Mouse (Mus musculus): ENCODE measurements around the gene Cuedc1.

Cuedc1 gene

DNA sequence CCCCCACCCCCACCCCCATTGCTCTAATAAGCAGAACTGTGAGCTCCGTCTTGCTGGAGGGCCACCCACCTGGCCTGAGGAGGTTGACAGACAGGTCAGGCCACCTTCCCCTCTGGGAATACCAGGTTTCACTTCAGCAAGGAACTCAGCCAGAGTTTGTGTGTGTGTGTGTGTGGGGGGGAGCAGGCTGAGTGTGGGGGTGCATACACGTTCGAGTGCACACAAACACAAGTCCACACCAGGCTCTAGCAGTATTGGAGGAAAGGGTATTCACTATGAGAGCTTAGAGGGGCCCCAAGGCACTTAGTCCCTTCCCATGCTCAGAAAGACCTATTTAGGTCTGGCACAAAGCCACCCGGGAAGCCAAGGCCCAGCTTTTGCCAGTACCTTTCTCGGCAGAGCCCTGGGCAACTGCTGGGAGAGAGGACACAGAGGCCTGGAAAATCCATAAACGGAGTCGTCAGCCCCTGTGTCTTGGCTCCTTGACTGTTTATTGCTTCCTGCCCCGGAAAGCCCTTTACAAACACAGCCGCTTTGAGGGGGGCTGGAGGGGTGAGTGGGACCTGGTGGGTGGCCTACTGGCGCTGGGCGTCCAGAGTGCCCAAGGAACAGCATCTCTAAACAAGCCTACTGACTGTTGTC is 50.9 kb downstream of the Cuedc1 start:
- DNase-seq, result peak; percentile 64

DNA sequence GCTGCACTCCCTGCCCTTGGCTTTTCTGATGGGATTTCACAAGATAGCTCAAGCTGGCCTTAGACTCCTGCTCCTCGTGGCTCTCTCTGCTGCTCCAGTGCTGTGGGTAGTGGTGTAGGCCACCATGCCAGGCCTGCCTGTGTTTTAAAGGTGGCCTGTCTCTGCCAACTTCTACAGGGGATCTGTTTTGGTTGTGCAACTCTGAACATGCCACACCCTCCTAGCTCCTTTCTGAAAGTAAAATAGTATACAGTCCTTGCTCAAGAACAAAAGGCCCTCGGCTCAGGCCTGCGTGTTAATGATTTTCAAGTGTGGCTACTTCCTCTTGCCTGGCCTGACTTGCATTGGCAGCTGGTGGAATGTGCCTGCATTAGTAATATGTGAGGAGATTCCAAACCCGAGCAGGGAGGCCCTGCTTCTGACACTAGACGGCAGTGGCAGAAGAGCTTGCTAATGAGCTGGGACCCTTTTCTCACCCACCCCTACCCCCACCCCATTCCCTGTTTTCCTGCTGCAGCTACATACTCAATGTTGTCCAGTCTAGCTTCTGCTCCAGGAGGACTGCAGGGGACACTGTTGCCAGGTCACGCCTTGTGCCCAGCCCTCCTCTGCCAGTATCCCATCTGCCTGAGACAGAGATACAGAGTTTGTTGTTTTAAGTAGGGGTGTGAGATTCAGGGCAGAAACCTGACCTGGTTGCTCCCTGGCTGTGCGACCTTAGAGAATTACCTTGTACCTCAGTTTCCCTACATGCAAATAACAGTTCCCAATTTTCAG is 53.7 kb downstream of the Cuedc1 start:
- DNase-seq, result peak; percentile 92

DNA sequence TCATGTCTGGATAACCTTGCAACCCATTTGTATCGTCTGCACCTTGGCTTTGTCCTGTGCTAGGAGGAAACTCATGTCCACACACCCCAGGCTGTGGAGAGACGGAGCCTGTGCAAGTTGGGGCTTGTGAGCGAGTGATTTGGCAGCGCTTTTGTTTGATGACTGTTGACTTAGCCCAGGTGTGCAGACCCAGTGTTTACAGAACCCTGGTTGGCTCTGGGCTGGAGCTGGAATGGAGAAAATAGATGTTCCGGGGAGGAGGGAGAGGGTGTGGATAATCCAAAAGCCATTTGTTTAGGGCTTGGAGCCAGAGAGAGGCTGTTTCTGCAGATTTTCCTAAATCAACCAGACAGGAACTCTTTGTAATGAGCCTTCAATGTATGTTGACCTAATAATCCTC is 56.0 kb downstream of the Cuedc1 start:
- peak; percentile 34 for DNase-seq

DNA sequence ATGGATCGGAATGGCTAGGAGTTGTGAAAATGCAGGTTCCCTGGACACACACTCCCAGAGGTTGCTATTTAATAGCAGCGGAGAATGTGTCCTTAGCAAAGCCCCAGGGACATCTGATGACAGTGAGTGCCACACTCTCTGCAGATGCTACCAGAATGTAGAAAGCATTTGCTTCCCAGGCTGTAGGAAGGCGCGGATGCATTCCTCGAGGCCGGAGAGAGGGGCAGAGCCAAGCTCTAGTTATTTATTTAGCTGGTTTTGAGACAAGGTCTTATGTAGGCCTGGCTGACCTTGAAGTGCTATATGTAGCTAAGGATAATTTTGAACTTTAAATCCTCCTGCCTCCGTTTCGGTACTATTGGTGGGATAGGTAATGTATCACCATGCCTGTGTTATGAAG is 56.6 kb downstream of the Cuedc1 start:
- no peak for DNase-seq

DNA sequence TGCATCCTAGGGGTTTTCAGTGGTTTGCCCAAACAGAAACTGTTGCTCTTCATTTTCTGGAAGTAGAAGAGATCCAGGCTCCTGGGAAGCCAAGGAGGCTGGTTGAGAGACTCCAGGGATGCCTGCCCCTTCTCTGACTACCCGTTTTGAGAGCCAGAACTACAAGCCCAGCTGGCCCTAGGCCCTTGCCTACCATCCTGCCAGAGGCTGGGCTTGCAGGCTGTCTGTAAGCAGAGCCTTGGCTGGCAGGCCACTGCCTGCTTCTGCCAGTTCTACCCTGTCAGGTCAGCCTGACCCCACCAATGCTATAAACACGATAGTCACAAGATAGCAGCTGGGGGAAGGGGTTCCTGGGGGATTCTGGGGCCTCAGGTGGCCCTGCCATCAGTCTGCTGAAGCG is 57.6 kb downstream of the Cuedc1 start:
- DNase-seq, result peak; percentile 45

DNA sequence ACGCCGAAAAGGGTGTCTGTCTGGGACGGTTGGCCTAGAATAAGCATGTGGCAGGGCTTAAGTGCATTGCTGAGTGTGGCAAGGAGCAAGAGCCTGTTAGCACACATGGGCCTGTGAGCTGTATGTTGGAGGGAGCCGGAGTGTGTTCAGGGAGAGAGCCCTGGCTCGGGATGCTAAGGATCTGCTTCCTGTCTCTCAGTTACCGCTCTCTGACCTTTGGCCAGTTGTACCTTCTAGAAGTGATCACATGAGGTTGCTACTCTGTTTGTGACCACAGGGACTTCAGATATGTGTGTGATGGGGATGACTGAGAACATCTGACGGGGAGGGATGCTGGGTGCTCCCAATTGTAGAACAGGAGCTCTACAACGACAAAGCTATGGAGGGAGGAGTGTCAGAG is 58.1 kb downstream of the Cuedc1 start:
- DNase-seq, result peak; percentile 58

DNA sequence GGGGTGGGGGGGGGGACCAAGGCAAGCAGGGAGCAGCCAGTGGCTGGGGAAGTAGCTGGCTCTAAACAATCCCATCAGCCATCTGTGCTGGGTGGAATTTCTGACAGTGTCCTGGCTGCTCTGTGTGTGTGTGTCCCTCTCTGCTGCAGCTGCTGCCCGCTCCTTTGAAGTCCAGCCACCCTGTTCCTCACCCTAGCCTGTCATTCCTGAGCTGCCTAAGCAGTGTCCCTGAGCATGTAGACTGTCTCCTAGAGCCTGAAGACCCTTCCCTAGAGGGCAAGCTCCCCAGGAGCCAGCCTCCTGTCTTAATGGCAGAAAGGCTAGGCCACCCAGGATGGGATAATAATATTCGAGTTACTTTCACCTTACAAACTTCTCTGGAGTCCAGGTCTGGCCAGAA is 58.5 kb downstream of the Cuedc1 start:
- DNase-seq, result no peak

DNA sequence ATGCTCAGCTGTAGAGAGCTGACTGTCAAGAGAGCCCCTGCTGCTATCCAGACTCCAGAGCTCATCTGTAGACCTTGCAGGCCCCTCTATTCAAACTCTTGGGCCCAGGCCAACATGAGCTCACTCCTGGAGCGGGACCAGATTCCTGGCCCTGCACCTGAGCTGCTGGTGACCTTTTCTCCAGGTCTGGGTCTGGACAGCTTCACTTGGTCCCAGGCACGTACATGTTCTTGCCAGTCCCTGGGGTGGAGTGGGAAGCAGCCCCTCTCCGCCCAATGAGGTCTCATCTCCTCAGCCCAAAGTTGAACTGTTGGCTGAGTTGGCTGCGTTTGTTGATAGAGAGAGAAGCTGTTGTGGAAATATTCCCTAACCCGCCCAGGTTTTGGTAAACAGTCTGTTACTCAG is 61.0 kb downstream of the Cuedc1 start:
- peak; percentile 53 for DNase-seq

DNA sequence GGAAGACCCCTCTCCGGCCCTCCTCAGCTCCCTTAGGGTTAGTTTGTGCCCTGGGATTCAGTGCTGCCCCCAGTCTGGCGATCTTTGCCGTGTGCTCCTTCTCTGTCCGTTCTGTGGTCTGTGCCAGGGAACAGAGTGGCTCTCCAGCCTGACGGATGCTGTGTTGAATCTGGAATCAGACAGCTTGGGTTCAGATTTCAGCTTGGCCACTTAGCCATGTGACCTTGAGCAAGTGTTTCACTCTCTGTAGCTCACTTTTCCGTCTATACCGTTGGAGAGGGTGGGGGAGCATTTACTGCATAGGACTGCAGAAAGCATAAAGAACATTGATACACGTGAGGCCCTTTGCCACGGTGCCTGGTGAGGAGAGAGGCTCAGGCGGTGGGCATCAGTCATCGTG is 61.5 kb downstream of the Cuedc1 start:
- DNase-seq, result no peak

DNA sequence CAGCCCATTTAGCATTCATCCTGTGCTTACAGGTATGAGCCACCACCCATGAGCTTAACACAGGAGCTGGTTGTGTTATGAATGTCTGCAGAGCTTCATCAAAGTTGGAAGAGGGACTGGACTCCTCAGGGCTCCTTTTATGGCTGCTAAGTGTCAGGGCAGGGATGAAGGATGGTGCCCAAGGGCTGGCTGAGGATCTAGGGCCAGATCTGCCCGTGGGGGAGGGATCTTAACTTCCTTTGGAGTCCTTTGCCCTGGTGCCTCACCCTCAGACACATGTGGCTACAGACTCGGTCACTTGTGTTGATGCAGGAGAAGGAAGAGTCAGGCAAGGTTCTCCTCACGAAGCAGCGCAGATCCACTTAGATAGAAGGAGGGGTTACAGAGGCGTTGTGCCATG is 62.5 kb downstream of the Cuedc1 start:
- no peak for DNase-seq

DNA sequence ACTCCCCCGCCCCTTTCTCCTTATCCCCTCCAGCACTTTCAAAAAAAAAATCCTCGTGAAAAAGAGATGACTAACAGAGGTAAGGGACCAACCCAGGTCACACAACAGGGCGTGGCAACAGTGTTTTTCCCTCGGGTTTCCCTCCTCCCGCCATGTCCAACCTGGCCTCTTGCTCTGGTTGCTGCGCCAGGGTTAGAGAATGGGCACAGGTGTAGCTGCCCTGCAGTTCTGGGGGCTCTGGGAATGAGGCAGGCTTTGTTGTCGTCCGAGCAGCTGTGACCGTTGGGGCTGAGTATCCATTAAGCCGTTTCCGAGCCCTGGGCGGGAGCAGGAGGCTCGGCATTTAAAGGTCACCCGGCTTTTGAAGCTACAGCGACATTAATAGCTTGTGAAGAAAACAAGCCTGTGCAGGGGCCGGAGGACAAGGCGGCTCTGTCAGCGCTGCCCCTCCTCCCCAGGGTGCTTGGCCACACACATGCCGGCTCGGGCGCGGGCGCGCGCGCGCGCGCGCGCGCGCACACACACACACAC is 63.3 kb downstream of the Cuedc1 start:
- DNase-seq, result peak; percentile 84

DNA sequence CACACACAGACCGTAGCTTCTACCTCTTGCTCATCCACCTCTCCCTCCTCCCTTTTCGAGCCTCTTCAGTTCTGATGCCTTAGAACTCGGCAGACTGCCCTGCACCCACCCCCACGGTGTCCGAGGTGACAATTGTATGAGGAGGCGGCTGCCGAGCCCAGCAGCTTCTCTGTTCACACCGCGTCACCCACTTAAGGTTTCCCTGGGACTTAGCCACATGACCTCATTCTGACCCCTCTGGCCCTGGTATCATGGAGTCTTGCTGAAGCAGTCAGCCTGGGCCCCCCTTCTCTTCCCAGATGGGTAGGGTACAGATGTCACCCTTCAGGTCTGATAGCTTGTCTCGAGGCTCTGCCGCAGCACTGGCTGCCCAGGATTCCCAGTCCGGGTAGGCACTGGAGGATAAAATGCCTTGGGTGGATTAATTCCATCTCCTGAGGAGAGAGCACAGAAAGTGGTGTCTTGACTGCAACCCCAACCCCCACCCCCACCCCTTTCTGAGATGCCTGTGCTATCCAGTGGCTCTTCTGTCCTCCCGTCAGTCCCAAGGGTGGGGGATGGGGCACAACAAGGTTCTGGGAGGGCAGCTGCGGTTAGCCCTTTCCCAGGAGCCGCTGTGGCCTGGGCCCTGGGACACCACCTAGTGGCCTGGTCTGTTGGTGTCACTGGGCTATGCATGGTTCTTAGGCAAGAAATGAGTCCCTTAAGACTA is 63.9 kb downstream of the Cuedc1 start:
- DNase-seq, result peak; percentile 95

DNA sequence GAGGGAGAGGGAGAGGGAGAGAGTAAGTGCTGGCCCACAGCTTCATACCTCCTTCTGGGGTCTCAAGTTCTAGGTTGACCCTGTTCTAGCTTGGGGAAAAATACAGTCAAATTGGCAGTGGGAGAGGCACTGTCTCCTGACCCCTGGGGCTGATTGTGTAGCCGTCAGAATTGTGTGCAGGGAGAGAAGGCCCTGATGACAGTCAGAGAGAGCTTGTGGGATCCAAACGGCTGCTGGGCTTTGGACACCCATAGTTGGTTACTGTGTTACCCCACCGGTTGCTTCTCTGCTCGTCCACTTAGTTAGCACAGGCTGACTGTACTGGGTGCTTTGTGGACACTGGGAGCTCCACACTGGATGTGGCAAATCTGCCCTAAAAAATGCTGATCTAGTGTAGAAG is 64.9 kb downstream of the Cuedc1 start:
- DNase-seq, result no peak

DNA sequence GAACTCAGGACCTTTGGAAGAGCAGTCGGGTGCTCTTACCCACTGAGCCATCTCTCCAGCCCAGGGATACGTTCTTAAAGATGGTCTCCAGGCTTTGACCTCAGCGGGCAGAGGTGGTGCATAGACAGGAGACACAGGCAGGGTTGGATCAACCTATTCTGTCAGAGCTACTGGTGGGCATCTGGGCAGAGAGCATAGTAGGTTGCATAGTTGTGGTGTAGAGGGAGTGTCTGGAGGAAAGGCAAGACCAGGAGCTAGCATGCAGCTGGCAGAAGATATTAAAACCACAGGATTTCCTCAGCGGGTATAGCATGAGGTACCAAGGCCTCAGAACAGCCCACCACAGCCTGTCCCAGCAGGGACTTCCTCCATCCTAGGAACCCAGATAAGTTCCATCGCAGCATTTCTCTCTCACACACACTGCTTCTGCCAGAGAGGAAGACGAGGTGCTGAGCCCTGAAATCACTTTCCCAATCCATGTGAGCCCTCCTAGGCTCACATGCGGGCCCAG is 66.4 kb downstream of the Cuedc1 start:
- DNase-seq, result no peak

DNA sequence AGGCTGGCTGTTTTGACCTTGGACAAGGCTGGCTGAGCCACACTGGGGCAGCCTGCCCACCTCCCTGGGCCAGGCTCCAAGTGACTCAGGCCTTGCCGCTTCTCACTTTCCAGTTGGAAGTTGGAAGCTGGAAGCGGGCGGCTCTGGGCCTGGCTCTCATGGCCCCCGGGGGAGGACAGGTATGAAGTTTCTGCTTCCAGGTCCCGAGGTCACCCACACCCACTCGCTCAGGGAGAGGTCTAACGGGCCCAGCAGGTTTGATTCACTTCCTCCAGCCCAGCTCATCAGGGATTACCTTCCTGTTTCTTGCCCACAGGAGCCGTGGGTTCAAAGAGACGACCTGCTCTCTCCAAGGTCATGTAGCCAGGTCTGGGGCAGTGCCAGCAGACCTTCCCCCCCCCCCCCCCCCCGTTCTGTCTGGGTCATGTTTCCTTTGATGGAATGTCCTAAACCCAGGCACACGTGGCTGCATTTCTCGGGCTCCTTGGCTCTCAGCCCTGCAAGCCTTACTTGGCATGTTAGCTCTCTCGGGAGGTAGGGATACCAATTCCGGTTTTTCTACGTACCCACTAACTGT is 67.0 kb downstream of the Cuedc1 start:
- DNase-seq, result peak; percentile 90

DNA sequence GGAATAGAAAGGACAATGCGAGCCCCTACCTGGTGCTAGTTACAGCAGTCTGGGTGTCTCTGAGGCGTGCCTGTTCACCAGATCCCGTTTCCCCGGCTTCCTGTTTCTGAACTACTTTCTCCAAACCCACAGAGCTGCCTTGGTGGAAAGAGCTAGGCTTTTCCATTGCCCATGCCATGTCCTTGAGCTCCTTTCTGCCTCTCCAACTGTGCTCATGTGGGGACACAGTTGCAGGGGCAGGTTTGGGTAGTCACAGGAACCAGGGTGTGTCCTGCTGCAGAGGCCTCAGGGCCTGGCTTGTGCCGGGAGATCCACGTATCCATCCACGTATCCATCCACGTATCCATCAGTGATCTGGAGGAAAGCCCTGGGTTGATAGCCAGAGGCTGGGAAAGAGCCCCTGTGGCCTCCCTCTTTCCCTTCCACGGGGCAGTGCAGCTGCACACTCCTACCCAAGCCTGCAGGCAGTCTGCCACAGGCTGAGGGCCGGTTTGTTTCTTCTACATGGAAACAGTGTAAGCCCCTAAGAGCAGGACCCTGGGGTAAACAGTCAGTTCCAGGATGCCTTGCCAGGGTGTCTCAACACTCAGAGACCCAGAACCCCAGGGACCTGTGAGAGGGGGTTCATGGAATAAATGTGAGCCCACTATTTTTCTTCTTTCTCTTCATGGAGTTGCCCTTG is 68.0 kb downstream of the Cuedc1 start:
- no peak for DNase-seq

DNA sequence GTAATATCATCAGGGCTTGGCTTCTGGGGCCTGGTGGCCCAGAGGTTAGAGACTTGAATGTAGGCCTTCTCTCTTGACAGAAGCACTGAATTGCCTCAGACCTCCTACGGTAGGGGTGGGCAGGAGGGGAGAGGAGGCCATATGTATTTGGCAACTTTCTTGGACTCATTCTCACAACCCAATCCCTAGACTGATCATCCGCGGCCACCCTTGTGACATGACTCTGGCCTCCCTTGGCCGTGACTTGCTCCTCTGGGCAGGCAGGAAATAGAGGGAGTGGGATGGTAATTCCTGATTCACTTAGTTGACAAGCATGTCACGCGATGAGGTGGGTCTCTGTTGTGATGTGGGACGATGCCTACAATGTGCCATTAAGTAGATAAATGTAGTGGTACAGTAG is 68.6 kb downstream of the Cuedc1 start:
- no peak for DNase-seq

DNA sequence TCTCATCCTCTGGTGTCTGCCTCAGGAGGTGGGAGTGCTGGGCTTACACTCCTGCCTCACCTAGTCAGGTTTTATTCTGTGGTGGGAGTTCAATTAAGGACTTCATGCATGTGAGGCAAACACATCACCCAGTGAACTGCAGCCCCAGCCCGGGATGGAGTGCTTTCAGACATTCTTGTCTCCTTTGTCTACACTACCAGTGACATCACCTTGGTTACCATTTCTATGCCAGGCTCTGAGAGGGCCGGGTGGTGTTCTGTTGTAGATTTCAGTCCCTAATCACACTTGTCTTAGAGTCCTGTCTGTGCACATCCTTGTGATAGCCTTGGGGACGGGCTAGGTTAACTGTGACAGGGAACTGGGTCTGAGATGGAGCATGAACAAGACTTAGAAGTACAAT is 70.8 kb downstream of the Cuedc1 start:
- no peak for DNase-seq

DNA sequence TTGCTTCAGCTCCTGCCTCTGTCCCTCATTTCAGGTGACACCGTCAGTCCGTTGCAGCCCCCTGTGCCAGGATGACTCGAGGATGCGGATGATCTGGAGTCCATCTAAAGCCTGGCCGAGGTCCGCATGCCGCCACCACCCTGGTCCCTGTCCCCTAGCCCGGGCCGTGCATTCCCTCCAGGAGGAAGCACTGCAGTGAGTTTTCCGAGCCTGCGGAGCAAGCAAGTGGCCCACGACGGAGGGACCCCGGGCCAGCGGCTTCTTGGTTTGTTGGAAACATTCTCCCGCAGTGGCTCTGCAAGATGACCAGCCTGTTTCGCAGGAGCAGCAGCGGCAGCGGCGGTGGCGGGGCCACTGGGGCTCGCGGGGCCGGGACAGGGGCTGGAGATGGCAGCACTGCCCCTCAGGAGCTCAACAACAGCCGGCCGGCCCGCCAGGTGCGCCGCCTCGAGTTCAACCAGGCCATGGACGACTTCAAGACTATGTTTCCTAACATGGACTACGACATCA is 71.7 kb downstream of the Cuedc1 start:
- DNase-seq, result no peak

DNA sequence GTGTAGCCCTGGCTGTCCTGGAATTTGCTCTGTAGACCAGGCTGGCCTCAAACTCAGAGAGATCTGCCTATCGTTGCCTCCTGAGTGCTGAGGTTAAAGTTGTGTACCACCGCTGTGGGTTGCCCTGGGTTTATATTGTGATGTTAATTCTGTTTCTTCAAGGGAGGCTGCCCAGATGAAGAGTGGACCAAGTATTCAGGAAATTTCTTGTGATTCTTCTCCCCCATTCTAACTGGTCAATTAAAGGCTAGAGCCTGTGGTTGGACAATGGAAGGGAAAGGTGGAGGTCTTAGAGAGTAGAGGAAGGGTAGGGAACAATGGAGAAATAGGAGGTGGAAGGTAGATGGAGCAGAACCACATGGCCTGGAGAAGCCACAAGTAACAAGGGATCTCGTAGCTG is 72.7 kb downstream of the Cuedc1 start:
- DNase-seq, result no peak

DNA sequence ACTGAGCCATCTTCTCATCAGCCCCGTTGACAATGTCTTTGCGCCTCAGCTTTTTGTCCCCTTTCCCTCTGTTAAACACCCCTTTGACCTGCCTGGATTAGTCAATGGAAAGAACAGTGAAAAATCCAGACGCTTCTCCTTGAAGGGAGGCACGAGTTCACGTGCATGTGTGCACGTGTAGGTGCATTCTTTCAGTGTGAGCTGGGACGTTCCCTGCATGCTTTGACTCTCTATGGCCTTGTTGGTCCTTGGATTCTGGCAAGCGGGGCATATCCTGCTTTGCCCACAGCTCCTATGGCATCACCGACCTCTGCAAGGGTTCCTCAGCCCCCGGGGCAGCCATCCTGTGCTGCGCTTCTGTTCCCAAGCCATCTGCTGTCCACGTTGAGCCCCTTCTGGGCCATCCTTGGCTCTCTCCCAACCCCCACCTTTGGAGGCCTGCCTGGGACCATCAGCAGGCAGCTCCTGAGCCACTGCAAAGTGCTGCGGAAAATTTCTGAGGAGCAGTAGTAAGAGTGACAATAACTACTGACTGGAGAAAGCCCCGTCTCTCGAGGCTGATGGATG is 74.1 kb downstream of the Cuedc1 start:
- DNase-seq, result no peak

All from kidney, adult 9 months (tissue).